Mouse (Mus musculus) gastrocnemius, postnatal 10 days (tissue): ENCODE measurements around the gene Cnfn. TPM values are rescaled to one million over a fixed set of nuclear protein-coding genes. Genes with fewer than 3 reads are reported as not detected.
A peak's percentile ranks its signal among the peaks of the same experiment; 100 is the strongest.
"Not testable (repeated sequence)": the region's sequence is repeated elsewhere in the genome, so short reads cannot be mapped to it uniquely, and the experiment has no call there.

Source experiments
- DNase-seq: peaks from one replicate; pipeline ENCODE4 v3.0.0; 2021; ENCODE audit warnings: mixed read lengths
- total RNA-seq, 2 experiments: library from RNA; stranded (reverse); gene quantifications; 2 replicates each; pipeline ENCODE4 v1.2.3; 2021

The Cnfn gene
- total RNA-seq, 2 experiments from 2014 or later: not detected

DNA sequence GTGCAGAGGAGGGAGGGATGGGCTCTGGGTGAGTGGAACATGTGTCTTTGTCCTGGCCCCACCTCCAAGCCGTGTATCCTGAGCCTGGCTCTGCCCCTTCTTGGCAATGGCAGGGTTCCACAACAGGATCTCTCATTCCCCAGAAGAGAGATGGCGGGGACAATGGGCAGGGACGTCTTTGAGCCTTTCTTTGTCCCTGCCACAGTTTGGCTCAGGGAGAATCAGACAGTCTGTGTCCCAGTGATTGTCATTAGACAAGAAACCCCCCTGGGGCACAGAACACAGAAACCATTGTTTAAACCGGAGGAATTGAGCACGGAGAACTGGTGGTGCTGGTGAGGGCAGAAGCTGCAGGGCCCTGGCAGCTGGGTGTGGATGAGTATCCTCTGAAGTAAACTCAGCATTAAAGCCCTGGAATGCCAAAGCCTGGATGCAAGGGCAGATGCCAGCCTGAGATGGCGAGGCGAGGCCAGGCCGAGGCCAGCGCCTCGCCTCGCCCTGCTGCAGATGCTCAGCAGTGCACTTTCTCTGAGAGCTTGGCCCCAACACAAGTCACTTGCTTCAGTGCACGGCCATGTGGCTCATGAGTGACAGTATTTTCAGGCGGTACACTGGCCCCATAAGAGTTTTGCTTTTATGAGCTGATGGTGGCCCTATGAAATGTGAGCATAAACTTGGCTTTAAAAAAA, 3.4 kb downstream of the Cnfn start:
- DNase-seq: no peak

DNA sequence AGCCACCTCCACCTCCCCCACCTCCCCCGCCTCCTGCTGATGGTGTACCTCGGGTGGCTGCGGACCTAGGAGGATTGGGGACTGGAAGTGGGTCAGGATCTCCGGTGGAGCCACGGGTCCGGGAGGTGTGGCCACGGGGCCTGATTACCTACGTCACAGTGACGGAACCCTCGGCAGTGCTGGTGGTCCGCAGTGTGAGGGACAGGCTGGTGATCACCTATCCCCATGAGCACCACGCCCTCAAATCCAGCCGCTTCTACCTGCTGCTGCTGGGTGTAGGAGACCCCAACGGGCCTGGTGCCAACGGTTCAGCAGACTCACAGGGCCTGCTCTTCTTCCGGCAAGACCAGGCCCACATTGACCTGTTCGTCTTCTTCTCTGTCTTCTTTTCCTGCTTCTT, 5.9 kb downstream of the Cnfn start:
- DNase-seq: no peak

DNA sequence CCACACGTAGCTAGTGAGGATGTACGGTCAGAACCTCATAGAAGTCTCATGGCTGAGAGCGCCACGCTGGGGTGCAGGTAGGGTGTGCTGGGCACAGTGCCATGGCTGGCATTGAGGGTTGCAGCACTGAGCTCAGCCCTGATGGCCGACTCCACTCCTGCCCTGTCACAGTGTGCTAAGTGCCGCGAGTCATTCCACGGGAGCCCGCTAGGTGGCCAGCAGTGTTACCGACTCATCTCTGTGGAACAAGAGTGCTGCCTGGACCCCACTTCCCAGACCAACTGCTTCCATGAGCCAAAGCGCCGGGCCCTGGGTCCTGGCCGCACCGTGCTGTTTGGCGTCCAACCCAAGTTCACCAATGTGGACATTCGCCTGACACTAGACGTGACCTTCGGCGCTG, 6.4 kb downstream of the Cnfn start:
- DNase-seq: peak; percentile 45

DNA sequence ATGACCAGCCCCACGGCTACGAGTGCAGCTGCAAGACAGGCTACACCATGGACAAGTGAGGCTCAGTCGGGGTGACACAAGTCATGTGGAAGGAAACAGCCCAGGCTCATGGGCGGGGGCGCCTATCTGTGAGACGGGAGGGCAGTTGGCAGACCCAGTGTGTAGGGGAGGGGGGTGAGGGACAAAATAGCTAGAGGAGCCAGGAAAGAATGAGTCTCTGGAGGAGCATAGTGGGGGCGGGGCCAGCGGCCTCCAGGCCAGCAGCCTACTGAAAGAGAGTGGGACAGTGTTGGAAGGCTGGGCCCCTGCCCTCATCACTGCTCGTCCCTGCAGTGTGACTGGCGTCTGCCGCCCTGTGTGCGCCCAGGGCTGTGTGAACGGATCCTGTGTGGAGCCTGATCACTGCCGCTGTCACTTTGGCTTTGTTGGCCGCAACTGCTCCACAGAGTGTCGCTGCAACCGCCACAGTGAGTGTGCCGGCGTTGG, 10.8 kb downstream of the Cnfn start:
- DNase-seq: peak; percentile 34

DNA sequence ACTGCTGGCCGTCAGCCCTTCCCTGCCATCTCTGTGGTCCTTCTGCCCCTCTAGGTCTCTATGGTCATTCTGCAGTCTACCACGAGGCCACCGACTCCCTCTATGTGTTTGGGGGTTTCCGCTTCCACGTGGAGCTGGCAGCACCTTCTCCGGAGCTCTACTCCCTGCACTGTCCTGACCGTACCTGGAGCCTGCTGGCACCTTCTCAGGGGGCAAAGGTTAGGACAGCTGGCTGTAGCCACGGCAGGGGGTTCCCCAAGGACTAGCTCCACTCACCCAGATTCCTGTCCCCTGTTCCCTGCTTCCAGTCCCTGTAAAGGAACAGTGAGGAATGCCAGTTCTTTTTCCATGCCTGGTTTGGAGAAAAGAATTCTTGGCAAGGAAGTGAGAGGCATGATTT, 20.7 kb downstream of the Cnfn start:
- DNase-seq: no peak

DNA sequence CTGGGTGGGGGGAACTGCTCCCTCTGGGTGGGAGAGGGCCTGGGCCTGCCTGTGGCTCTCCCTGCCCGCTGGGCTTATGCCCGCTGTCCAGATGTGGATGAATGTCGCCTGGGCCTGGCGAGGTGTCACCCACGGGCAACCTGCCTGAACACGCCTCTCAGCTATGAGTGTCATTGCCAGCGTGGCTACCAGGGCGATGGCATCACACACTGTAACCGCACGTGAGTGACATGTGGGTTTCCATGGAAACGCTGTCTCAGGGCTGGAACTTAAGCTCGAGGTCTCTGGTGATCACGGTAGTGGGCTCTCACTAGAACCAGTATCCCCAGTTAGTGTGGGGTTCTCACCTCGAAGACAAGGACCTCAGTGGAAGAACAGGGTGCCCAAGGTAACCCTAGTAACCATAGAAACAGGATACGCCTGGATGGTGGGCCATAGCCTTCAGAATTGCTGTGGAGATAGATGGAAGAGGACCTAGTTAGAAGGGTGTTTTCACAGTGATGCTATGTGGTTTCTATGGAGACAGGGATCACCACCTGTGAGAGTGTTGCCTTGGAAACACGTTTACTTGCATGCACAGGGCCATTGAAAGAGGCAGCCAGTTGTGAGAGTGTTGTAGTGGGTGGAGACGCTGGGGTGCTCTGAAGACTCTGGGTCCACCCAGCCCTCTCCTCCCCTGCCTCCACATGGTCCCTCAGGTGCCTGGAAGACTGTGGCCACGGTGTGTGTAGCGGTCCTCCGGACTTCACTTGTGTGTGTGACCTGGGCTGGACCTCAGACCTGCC, 28.3 kb downstream of the Cnfn start:
- DNase-seq: no peak

DNA sequence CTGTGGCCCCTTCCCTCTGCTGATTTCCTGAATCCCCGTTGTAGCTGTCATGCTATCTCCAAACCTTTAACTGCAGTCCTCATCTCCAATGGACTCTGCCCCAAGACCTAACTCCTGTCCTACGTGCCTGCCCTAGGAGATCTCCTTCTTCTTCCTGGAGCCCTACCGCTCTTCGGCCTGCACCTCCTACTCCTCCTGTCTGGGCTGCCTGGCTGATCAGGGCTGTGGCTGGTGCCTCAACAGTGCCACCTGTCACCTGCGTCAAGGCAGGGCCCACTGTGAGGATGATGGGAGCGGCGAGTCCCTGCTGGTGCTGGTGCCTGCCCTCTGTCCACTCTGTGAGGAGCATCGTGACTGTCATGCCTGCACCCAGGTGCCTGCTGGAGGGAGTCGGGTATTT, 30.2 kb downstream of the Cnfn start:
- DNase-seq: no peak

DNA sequence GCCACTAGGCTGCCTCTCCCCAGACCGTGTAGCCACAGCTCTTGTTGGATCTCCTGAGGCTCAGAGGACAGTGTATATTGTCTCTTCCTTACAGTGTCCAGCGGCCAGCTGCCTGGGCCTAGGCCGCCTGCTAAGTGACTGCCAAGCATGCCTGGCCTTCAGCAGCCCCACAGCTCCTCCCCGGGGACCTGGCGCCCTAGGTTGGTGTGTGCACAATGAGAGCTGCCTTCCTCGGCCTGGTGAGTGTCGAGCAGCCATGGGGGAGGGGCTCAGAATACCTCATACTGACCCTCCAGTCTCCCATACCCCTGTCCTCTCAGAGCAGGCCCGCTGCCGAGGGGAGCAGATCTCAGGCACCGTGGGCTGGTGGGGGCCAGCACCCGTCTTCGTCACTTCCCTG, 35.1 kb downstream of the Cnfn start:
- no peak for DNase-seq

DNA sequence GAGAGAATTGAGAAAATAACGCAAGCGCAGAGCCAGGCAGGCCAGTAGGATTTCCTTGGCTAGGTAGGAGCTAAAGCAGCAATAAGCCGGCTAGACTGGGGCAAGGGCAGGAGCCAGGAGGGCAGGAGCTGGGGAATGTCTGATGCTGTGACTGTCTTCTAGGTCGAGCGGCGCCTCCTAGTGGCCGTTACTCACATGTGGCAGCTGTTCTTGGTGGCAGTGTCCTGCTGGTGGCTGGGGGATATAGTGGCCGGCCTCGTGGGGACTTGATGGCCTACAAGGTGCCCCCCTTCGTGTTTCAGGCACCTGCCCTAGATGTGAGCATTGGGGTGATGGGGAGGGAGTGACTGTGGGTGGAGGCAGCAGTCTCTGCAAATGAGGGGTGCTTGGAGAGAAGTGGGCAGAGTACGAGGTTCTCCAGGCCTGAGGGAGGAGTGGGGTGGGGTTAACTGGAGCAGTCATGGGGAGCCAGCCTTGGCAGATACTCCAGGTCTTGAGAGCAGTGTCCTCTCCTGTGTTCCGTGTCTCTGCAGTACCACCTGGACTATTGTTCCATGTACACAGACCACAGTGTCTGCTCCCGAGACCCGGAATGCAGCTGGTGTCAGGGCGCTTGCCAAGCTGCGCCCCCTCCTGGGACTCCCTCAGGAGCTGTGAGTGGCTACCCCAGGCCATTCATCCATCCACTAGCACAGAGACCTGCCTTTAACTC, 35.8 kb downstream of the Cnfn start:
- peak; percentile 78 for DNase-seq

DNA sequence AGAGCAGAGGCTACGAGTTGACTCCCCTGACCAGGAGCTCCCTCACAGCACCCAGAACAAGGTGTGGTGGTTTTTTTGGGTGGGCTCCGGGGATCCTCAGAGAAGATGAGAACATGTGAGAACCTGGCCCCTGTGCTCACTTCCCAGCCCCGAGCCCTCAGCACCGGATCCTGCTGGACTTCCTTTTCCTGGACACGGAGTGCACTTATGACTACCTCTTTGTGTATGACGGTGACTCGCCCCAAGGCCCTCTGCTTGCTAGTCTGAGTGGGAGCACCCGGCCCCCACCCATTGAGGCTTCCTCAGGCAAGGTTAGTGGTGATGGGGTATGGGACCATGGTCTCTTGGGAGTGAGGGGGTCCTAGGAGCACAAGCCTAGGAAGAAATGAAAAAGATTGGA, 43.3 kb downstream of the Cnfn start:
- no peak for DNase-seq

DNA sequence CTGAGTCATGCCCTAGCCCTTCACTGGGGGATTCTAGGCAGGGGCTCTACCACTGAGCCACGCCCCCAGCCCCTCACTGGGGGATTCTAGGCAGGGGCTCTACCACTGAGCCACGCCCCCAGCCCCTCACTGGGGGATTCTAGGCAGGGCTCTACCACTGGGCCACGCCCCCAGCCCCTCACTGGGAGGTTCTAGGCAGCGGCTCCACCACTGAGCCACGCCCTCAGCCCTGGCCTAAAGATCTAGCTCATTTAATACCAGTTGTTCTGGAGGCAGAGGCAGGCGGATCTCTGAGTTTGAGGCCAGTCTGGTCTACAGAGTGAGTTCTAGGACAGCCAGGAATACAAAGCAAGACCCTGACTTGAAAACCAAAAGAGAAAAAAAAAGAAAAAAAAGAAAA, 44.1 kb downstream of the Cnfn start:
- not testable (repeated sequence) for DNase-seq

DNA sequence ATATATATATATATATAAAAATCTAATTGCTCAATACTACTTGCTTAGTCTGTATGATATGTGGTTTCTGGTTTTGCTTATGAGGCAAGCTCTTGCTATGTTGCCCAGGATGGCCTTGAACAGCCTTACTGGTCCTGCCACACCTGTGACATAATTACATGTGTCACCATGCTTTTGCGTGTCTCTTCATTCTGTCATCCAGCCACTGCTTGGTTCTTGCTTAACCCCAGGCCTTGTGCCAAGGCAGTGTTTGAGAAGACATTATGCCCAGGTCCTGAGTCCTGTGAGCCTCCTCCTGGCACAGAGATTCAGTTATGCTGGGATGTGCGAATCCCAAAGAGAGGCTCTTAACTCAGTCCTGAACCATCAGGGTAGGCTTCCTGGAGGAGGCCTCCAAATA, 46.3 kb downstream of the Cnfn start:
- no peak for DNase-seq

DNA sequence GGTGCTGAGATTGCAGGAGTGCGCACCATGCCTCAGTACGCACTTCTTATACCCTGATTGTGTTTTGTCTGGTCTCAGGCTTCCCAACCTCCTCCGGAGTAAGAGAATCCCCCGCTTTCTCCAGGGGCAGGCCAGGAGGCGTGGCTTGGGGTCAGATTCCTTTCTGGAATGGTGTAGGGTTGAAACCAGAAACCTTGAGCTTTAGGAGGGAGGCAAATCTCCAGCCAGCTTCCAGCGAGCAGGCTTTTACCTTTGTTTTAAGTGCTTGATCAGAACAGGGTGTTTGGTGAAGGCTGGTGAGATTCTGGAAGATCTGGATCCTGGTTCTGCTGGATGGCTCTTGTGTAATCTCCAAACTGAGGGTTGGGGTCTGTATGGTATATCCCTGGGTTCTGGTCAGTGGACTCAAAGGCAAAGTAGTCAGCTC, 47.5 kb downstream of the Cnfn start:
- peak; percentile 49 for DNase-seq

Other genes with a start within 250 kb of the Cnfn start
- under 1 TPM; 0.16 to 0.77 TPM for gene Pou2f2, start 190.0 kb downstream of the Cnfn start, total RNA-seq
- gene Dedd2, start 149.1 kb downstream of the Cnfn start, total RNA-seq: 1 to 10 TPM; 6.3 to 7.4 TPM
- gene Zfp526, start 148.3 kb downstream of the Cnfn start, total RNA-seq: 1 to 10 TPM; 6.2 to 8.5 TPM
- gene Gsk3a, start 131.9 kb downstream of the Cnfn start, total RNA-seq: 10 to 100 TPM; 51.1 to 60.2 TPM
- 10 to 100 TPM; 14.9 to 18.4 TPM for gene Erf, start 119.0 kb downstream of the Cnfn start, total RNA-seq
- gene Cic, start 102.0 kb downstream of the Cnfn start, total RNA-seq: 10 to 100 TPM; 65.7 to 73.4 TPM
- 10 to 100 TPM in 1 of 2 experiments, 1 to 10 TPM in 1; 7.5 to 12.3 TPM for gene Pafah1b3, start 71.7 kb downstream of the Cnfn start, total RNA-seq
- not detected for gene Prr19, start 68.3 kb downstream of the Cnfn start, total RNA-seq
- not detected for gene Tmem145, start 63.6 kb downstream of the Cnfn start, total RNA-seq
- 10 to 100 TPM; 24.0 to 27.2 TPM for gene Megf8, start 52.6 kb downstream of the Cnfn start, total RNA-seq
- gene Lipe, start 29.0 kb upstream of the Cnfn start, total RNA-seq: 10 to 100 TPM; 18.2 to 18.4 TPM
- not detected for gene Cxcl17, start 43.2 kb upstream of the Cnfn start, total RNA-seq
- 1 to 10 TPM; 4.9 to 7.8 TPM for gene Ceacam1, start 107.9 kb upstream of the Cnfn start, total RNA-seq
- under 1 TPM; 0.35 to 0.75 TPM for gene Ceacam2, start 170.1 kb upstream of the Cnfn start, total RNA-seq
- gene Erich4, start 246.2 kb upstream of the Cnfn start, total RNA-seq: not detected
- gene Dmac2, start 249.7 kb upstream of the Cnfn start, total RNA-seq: 10 to 100 TPM; 24.8 to 24.9 TPM